Mouse (Mus musculus): ENCODE data around the gene Slc25a25. TPM values are rescaled to one million over a fixed set of nuclear protein-coding genes. Genes with fewer than 3 reads are reported as not detected.

Gene Slc25a25
- total RNA-seq (2023): 77.5 TPM

DNA sequence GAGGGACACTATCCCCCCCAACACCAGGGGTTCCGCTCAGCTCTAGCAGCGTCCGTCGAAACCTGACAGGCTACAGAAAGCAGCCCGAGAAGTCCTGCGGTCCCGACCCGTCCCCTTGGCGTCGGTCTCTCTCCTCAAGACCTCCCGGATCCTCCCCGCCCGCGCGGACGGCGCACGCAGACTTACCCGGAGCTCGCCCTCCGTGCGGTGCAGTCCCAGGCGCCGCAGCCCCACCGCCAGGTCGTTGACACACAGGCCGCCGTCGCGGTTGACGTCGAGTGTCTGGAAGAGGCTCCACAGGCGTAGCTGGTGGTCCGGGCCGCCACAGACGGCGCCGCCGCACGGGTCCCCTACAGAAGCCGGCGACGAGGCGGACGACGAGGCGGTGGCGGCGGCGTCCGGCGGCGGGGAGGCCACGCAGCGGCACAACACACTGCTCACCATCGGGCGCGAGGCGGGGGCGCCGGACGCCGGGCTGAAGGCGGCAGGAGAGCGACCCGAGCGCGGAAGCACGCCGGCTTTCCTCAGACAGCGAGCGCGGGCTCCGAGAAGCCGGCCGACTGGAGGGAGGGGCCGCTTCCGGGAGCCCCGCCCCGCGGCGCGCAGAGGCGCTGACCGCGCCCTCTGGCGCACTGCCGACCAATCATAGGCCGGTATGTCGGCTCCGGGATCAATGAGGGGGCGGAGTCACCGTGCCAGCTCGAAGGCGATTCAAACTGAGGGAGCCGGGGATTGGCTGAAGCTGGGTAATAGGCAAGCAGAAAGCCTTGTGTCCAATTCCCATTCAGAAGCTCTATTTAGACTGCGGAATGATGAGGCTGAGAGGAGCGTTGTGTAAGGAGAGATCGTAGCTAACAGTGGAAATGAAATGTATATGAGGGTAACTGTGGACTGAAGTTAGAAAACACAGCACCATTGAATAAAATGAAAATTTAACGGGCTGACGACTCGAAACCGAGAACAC lies at the start of gene Slc25a25:
Slc25a25 (minus strand) TSS at position 565 of the 964 bp plus-strand sequence.

DNA sequence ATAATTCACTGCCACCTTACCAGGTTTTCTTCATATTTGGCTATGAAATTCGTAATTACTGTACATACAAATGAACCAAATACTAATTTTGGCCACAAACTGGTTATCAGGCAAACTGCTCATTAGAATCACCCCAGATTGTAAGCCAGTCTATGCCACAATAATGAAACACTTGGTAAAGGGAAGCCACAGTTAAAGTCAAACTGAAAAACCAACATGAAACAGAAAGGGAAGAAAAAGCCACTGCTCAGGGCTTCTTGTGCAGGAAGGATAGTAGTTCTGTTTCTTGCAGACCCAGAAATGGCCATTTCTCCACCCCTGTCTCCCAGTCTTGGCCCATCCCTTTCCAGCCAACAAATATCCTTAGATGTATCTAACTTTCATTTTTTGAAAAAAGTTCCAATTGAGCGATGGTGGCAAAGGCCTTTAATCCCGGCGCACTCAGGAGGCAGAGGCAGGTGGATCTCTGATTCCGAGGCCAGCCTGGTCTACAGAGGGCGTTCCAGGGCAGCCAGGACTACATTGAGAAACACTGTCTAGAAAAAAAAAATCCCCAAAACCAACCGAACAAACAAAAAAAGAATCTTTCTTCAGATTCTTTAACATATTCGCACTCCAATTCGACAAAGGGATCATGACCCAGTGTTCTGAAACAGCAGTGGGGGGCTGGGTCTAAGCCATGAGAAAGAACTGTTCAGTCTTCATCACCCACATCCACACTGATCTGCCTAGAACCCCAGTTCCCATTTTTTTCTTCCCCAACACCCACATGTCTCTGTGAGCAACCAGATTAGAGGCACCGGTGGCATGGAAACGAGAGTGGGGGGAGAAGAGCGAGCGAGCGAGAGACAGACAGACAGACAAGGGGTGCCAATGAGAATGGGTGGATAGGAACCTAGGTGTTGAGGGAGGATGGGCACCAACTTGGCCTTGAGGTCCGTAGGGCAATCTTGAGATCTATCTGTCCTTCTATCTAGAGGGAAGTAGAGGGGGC lies 1.2 kb downstream of the Slc25a25 start, which contains the start of gene Naif1:
Naif1 (plus strand) TSS at position 697 of the 994 bp plus-strand sequence.

DNA sequence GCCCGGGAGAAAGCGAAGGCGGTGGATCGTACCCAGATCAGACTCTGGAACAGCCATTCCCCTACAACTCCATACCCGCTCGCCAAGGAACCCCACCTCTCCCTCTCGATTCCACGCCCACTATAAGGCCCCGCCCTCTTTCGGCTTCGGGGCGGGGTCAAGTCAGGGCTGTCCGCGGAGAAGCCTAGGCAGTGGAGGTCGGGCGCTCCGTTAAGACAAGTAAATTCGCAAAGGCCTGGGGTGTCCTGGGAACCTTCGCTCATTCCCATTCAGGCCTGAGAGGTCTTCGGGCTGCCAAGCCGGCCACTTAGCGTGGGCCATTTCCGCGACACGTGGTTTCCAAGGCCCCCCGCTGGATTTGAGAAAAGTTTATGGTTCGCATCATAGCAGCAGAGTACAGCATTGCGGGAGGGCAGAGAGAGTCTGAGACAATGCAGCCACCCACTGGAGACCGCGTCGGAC lies 55.7 kb downstream of the Slc25a25 start, which contains the start of gene Ptges2:
Ptges2 (plus strand) TSS at position 413 of the 462 bp plus-strand sequence.

DNA sequence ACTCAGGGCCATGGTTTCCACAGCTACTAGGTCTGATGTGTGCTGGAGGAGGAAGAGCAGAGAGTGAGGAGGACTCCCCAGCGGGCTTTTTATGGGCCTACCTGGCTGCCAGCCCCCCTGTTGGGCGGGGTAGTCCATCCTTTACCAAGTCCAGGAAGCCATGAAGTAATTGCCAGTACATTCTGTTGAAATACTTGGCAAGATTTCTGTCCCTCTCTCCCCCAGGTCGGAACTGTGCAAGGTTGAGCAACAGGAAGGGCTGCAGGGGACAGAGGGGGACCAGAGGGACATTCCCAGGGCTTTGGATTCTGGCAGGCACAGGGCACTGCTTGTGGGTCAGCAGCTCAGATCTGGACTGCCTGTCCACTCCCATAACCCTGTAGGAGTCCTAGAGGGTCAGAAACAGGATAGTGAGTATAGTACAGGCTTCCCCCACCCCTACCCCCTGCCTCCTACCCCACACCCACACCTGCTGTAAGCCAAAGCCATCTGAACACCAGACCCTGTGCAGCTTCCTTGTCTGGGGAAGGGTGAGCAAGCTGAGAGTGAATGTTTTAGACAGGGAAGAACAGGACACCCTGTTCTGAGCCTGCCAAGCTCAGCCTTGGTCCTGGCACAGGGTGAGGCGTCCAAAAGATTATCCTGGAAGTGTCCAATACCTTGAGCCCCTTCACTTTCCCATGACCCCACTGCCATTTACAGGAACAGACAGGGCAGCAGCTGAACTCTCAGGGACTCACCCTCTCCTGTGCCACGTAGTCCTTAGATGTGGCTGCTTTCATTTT lies 63.3 kb downstream of the Slc25a25 start, which contains the start of gene Lcn2:
Lcn2 (minus strand) TSS at position 547 of the 785 bp plus-strand sequence.

DNA sequence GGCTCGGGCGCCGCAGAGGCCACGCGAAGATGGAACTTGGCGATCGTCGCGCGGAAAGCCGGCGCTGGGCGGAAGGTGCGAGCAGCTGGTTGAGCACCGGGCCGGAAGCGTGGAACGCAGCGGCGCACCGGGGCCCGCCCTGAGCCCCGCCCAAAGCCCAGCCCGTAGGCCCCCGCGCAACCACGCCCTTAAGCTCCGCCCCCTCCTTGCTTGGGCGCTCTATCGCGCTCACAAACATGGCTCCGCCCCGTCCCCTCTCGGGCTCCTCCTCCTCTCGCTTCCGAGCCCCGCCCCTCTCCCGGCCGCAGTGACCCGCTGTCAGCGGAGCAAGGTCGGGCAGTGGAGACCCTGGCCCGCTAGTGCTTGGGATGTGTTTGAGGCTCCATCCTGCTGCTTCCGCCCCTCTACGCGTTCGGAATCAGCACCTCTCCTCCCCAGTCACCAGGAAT lies 69.4 kb downstream of the Slc25a25 start, which contains the start of gene 1110008P14Rik:
1110008P14Rik (minus strand) TSS at position 164 of the 449 bp plus-strand sequence.

Other genes with a start within 250 kb of the Slc25a25 start
- gene Pomt1, start 214.9 kb downstream of the Slc25a25 start, total RNA-seq (2023): 16.4 TPM
- 105 TPM for gene Uck1, start 191.3 kb downstream of the Slc25a25 start, total RNA-seq (2023)
- 47.1 TPM for gene Golga2, start 164.1 kb downstream of the Slc25a25 start, total RNA-seq (2023)
- gene Swi5, start 163.4 kb downstream of the Slc25a25 start, total RNA-seq (2023): 70.6 TPM
- gene Ciz1, start 99.1 kb downstream of the Slc25a25 start, total RNA-seq (2023): 122 TPM
- not detected for gene Dnm1, start 98.1 kb downstream of the Slc25a25 start, total RNA-seq (2023)
- 29.9 TPM for gene 1110008P14Rik, start 69.5 kb downstream of the Slc25a25 start, total RNA-seq (2023)
- 3.1 TPM for gene Lcn2, start 63.2 kb downstream of the Slc25a25 start, total RNA-seq (2023)
- 10.3 TPM for gene Ptges2, start 55.5 kb downstream of the Slc25a25 start, total RNA-seq (2023)
- 4.7 TPM for gene Naif1, start 988 bp downstream of the Slc25a25 start, total RNA-seq (2023)
- 188 TPM for gene Fam102a, start 83.9 kb upstream of the Slc25a25 start, total RNA-seq (2023)
- gene Dpm2, start 119.4 kb upstream of the Slc25a25 start, total RNA-seq (2023): 51.6 TPM
- gene Pip5kl1, start 123.4 kb upstream of the Slc25a25 start, total RNA-seq (2023): 2.3 TPM
- gene 9430097D07Rik, start 124.2 kb upstream of the Slc25a25 start, total RNA-seq (2023): not detected
- gene St6galnac4, start 135.7 kb upstream of the Slc25a25 start, total RNA-seq (2023): 15.6 TPM
- gene St6galnac6, start 148.3 kb upstream of the Slc25a25 start, total RNA-seq (2023): 2.2 TPM
- 0.77 TPM for gene Ak1, start 170.3 kb upstream of the Slc25a25 start, total RNA-seq (2023)
- 5.6 TPM for gene Eng, start 195.2 kb upstream of the Slc25a25 start, total RNA-seq (2023)